Mouse (Mus musculus): ENCODE results near the gene Zmynd19.

Gene Zmynd19

DNA sequence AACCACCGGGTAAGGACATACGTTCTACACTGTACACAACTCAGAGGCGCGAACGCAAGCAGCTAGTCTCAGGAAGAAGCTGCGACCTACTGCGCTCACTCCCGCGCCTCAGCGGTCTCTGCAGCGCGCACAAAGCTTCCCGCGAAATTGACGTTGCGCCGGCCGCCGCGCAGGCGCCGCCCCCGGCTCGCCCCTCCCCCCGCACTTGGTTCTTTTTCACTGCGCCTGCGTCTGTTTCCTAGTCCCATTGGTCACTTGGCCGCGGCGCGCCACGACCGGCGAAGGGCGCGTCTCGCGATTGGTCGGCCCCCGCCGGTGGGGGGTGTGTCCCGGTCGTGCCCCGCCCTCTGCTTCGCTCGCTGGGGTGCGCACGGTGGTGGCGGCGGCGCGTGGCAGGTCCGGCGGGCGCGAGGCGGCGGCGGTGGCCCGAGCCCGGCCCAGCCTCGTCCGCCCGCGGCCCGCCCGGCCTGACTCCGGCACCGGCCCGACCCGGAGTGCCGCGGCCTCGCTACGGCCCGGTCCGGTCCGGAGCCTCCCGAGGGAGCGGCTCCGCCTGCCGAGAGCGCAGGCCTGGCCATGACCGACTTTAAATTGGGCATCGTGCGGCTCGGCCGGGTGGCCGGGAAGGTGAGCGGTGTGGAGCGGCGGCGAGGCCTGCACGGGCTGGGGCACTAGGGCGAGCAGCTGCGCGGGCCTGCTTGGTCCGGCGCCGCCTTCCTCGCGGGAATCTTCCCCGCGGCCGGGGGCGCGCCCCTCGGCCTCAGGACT is at the start of gene Zmynd19:
Gene Zmynd19 (plus strand): TSS at position 372 of the 768 bp plus-strand sequence.
- DNase-seq = peak; percentile 99

DNA sequence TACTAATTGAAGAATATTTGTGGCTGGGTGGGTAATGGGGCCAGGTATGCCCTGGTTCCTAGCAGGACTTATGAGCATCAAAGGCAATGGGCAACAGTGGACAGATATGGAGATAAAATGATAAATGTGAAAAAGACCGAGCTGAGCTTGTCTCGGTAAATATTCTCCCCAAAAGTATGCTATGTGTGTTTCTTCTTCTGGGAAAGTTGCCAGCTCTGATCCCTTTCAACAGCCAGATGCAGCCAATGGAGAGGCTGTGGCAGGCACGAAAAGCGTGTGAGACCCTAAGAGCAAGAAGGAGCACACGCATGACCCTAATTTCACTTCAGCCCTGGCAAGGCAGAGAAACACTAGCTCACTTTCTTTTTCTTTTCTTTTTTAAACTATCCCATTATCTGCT is 48.5 kb upstream of the Zmynd19 start:
- no peak for DNase-seq

DNA sequence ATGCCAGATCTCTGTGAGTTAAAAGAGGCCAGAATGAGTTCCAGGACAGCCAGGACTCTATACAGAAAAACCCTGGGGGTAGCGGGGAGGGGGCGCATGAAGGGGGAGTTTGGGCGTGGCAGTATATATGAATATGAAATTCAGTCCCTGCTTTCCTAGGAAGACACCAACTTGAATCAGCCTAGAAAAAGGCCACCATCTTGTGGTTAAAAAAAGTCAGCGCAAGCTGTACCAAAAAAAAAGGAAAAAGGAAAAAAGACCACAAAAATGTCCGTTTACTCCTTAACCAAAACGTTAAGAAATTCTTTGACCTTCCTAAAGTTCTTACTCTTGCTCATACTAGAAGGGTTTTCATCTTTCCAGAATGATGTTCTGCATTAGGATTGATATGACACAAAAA is 46.6 kb upstream of the Zmynd19 start:
- no peak for DNase-seq

DNA sequence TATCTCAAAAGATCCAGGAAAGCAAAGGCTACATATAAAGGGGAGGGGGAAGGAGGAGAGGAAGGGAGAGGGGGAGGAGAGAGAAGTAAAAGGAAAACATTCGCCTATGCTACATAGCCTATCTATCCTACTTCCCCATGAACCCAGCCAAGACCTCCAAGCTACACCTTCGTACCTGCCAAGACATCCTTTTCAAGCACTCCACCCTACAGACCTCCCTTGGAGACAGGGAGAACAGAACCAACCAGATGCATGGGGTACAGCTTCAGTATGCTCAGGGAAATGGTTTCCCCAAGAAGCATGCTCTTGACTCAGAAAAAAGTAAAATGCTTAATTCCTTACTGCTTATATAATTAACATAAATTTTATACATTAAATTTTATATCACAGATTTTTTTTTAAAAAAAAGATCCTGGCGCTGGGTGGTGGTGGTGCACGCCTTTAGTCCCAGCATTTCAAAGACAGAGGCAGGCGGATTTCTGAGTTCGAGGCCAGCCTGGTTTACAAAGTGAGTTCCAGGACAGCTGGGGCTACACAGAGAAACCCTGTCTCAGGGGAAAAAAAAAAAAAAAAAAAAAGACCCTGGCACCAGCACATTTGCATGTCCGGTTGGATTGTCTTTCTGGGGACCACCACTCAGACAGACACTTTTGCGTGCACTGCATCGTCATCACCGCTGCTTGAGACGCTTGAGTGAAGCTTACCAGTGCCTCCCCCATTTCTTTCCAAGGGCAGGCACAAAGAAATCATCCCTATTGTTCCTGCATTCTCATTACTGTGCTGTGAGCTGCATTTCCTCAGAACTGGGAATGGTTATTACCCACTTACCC is 44.6 kb upstream of the Zmynd19 start:
- no peak for DNase-seq

DNA sequence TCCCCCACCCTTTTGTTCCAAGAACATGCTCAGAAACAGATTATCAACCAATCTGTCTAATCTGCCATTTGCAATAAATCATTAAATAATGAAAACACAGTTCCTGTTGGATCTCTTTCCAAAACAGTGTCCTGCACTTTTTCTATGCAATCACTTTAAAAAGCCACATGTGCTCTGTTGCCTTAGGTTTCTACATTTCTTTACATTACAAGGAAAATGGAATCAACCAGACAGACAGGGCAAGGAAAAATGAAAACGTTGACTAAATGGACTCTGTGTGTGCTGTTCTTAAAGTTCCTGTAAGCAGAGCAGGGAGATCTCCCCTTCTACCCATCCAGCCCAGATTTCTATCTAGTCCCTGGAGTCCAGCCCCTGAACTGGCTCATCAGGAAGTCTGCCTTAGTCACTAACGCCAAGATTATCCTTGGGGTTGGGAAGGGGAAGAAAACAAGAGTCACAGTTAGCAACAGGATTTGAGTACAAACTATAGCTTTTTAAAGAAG is 43.9 kb upstream of the Zmynd19 start:
- no peak for DNase-seq

DNA sequence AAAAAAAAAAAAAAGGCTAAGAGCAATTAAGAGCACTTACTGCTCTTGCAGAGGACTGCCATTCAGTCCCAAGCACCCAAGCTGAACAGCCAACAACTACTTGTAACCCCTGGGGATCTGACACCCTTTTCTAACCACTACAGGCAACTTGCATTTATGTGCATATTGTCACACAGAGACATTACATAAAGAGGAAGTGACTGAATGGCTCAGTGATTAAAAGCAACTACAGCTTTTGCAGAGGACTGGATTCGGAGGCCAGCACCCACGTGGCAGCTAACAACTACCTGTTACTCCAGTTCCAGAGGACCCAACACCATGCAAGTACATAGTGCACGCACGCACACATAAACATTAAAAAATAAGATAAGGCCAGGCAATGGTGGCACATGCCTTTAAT is 39.1 kb upstream of the Zmynd19 start:
- no peak for DNase-seq

DNA sequence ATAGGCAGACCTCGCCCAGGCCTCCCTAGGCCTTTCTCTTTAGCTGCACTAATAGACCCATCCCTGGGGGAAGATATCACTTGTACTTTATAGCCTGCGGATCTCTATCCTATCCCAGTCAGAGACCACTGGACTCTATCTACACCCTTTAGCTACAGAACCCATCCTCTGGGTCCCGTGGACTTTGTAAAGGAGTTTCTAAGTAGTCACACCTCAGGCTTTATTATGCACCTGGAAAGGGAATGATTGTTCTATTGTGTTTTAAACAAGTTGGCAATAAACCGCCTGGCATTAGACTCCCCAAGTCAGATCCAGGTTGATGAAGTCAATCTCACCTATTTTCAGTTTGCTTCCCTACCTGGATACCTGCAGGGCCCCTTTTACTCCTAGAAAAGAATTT is 37.4 kb upstream of the Zmynd19 start:
- no peak for DNase-seq

DNA sequence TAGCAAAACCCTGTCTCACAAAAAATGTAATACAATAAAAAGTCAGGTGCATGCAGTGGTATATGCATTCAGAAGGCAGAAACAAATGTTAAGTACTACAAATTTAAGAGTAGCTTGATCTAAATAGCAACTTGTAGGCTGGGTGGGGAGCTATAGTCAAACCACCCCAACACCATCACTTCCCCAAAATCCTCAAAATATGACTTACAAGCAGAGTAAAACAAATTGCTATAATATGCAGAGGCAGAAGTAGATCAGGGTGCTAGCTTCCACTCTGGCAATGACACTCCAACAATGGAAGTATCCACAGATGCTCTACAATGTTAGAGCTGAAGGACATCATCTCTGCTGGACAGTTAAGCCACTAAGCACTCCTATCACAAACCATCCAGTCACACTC is 37.0 kb upstream of the Zmynd19 start:
- DNase-seq = no peak

DNA sequence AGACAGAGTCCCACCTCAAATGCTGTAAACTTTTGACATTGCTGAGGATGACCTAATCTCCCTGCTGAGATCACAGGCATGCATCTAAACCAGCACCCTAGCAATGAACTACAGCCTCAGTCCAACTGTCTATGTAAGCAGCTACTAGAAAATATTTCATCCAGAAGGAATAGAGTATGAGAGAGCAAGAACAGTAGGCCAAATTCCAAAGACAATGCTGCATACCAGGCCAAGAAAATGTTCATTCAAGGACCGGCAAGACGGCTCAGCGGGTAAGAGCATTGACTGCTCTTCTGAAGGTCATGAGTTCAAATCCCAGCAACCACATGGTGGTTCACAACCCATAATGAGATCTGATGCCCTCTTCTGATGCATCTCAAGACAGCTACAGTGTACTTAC is 34.8 kb upstream of the Zmynd19 start:
- no peak for DNase-seq

DNA sequence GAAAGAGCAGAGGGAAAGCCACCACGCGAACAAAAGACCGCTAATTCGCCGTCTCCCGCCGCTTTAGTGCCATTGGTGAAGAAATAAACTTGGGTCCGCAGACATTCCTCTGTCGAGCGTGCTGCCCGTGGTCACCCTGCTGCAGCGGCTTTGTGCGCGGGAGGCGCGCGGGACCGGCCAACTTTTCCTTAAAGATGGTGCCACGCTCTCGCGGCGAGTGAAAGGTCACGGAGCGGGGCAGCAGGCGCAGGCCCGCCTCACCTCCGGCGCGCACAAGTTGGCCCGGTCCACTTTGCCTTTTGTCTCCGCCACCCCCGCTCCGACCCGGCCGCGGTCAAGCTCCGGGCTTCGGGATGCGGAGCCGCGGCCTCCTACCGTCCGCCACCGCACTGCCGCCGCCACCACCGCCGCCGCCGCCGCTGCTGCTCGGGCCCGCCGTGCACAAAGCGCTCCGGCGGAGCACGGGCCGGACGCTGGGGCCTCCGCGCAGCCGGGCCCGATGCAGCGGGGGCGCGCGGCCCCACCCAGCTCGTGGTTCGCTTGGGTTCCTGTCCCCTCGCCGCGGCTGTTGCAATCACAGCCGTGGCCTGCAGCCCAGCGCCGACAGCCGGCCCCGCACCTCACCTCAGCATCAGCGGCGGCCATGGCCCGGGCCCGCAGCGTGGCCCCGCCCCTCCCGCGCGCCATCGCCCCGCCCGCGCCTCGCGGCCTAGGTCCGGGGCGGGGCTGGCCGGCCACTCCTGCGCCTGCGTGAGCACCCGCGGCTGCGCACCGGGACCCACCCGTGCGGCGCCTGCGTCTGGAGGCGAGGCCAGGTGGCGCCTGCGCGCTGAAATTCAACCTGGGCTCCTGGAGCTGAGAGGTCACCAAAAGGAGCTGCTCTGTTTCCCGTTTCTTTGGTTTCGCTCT is 30.4 kb upstream of the Zmynd19 start, which contains the start of gene Ehmt1:
Gene Ehmt1 (minus strand): TSS at position 685 of the 909 bp plus-strand sequence.
- DNase-seq = peak; percentile 94 to 97

DNA sequence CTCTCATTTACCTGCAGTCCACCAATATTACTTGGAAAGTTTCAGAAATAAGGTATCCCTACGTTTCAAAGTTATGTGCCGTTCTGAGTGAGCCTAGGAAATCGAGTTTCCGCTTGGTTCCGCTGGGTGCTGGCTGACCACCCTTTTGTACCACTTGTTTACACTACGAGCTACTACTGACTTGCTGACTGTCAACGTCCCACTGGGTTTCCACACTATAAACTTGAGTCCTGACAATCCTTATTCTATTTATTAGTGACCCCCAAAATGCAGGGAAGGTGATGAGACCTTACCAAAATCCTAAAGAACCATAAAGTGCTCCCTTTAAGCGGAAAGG is 29.8 kb upstream of the Zmynd19 start:
- DNase-seq = no peak

DNA sequence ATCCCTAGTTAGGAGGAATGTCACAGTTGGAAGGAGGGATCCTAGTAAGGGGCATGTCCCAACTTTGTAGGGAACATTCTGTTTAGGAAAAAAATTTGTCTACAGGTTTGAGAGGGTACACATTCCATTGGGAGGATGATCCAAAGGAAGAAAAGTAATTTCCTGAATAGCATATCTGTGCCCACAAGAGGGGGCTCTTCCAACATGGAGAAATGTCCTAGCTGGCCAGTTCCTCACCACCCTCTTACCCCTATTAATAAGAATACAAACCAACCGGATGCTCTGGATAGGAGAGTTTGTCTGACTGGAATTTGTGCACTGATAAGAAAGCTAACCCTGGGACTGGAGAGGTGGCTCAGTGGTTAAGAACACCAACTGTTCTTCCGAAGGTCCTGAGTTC is 26.0 kb upstream of the Zmynd19 start:
- DNase-seq = peak in 1 of 2 experiments; percentile 36

DNA sequence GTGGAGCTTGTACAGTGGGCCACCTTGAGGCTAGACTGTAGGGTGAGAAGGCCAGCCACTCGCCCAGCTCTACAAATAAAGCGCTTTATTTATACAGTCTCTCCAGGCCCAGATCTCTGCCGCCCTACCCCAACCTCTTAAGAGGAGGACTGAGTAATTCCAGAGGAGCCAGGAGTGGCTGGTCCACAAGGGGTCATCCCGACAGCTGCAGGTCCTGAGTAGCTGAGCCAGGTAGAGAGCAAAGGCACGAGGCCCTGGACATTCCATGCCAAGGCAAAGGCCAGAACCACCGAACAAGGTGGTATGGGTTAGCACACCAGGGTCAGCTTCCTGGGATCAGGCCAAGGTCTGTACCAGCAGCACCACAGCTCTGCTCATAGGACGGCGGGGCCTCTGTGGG is 24.3 kb upstream of the Zmynd19 start:
- DNase-seq = no peak

DNA sequence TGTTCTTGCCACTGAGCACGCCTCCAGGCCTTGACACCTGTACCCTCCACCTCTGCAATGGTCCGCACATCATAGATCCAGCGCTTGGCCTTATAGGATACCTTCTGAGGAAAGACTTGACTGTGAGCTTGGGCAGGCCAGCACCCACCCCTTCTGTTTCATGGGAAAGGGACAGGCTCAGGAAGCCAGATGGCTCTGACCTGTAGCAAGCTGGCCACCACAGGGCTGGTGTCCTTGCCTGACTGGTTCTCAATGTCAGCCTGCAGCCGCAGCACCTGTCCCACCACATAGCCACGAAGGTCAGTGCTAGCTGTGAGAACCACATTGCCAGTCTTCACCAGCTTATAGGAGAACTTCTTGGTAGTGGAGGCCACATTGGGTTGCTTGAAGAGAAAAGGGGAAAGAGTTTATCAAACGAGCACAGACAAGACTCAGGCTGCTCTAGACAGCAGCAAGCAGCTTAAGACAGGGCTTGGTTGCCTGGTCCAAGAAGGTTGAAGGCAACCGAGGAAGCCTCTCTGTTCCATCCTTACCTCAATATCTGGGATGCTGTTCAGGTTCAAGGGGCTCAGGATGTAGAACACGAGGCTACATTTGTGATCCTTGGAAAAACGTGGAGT is 23.1 kb upstream of the Zmynd19 start:
- DNase-seq = no peak

DNA sequence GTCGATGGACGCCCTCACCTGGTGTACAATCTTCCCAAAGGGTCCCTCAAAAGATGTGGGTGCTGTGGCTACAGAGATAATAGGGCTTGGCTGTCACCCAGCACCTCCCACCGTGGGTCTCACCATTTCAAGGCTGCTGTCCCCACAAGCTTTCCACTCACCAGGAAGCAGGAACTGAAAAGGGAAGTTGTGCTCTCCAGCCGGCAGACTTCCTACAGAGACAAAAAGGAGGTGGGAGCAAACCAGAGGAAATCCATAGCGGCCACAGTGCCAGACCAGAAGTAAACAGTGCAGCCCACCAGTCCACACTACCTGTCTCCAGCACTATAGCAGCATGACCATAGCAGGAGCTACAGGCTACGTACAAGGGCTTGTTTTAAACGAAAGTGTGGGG is 22.6 kb upstream of the Zmynd19 start:
- DNase-seq = no peak

DNA sequence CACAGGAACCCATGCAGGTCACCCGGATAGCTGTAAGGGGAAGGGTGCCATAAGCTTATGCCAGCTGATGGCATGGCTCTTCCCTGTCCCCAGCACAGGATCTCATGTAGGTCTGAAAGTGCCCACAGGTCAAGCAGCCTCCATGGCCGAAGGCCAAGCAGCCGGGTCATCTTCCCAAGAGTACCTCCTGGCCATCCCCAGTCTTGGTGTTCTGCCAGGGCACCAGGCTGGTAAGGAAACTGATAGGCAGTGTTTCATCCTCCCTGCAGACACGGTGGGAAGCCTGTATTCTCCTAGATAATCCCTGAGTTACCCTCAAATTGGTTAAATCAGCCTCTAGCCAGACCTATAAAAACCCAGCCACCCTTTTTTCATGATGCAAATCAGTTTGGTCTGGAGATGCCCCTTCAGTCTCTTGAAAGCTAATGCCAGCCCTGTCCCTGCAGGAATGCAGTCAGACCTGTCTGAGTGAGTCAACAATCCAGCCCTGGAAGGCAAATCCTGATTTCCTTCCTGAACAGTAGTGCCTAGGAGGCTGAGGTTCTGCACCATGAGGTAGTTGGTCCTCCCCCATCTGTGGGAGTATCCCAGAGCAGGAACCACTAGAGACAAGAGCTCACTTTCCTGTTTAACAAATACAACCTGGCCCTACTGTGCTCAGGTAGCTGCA is 21.6 kb upstream of the Zmynd19 start:
- peak; percentile 34 to 64 for DNase-seq

DNA sequence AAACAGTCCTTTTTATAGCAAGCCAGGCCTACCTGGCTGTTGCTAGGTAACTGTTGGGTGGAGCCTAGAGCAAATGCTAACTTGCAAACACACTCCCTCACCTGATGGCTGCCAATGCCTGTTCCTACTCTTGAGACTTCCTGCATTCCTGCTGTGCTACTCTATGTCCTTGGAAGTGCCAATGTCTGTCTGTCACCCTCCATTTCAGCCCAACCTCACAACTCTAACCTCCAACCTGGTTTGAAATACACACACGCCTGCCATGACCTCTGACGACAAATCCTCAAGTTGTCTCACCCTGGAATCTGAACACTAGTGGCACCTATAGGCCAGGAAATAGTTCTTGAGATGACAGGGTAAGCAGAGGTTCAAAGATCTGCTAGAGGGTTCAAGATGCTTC is 20.5 kb upstream of the Zmynd19 start:
- peak in 1 of 2 experiments; percentile 17 for DNase-seq

DNA sequence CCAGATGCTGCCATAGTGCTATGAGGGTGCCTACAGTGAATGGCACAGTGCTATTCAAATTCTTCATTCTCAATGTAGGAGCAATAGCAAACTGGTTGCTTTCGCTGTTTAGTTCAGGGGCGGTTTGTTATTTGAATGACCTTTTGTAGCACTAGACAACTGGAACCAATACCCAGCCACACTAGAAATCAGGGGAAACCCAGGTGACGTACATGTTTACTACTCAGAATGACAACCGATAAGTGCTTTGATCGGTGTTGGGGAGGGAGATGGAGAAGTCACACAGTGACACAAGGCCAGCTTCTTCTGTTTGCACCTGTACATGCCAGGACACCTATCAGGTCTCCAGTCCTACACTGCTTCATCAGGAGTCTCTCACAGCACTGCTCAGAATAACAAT is 20.0 kb upstream of the Zmynd19 start:
- no peak for DNase-seq

DNA sequence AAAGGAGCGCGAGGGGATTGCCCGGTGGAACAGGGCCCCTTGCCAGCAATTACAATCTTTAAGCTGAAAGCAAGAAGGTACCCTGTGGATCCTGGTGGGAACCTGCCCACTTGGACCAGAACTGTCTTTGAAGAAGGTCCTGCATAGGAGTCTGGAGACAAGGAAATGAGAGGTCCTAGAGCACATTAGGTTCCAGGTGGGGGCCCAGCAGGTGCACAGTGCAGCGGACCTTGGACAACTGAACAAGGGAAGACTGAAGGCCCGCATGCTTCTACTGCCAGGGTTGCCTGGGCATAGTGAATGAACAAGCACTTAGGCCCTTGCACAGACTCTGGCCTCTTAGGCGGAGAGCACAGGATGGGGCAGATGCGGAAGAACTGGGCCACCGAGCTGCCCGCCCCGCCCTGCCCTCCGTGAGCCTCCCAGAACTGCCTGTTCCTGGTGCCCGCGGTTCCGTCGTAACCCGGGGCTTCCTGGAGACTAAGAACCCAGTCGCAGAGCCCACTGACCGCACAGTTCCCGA is 15.1 kb upstream of the Zmynd19 start:
- DNase-seq = peak in 1 of 2 experiments; percentile 77

DNA sequence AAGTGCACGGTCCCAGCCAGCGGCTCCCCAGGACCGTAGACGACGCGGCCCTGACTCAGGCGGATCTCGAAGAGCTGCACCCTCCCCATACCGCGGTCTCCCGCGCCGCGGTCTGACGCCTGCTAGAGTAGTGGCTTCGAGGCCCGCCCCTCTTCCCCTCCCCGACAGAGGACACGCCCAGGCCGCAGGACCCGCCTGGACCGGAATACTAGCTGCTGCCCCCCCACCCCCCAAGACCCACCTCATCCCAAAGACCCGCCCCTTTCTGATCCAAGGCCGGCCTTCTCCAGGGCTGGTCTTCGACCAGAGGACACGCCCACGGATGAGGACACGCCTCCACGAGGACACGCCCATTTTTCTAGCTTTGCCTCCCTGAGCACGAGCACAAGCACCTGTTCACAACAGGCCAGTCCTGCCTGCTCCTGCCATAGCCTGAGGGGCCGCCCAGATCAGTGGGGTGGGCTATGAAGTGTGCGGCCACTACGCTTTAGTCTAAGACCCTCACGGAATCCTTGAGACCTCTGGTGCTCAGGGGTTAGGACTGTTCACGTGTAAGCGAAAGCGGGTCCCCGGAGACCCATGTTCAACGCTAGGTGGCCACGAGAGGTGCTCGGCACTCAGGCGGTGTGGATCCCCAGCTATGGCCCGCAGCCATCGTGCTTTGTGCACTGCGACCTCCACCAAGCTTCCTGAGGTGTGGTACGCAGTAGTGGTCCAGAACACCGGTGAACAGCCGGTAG is 14.4 kb upstream of the Zmynd19 start, which contains the start of gene Arrdc1:
Gene Arrdc1 (minus strand): TSS at position 196 of the 740 bp plus-strand sequence.
- DNase-seq = peak; percentile 96 to 97

DNA sequence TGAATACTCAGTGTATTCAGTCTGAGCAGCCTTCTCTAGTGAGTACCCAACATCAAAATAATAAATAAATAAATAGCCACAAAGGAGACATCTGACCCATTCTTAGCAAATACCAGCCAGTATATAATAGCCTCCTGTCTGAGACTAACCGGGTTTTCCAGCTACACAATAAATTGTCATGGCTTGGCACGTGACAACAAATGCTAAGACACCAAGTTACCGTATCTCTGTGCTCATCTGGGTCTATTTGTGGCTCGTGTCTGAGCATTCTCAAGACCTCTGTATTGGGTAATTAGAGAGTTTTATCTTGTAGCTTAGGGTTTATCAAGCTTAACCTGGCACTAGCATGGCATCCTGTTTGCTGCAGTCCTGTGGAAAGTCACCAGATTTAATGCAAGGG is 7.5 kb upstream of the Zmynd19 start:
- DNase-seq = no peak
